Mouse (Mus musculus) cerebellum, adult 2 months (tissue): Measurements from ENCODE around the gene Shb. TPM values are rescaled to one million over a fixed set of nuclear protein-coding genes. Genes with fewer than 3 reads are reported as not detected.

Source experiments
- DNase-seq, 2 experiments: peaks; one replicate each; pipeline ENCODE4 v3.0.0; 2021
- H3K27ac ChIP-seq: fragments of 200-500 bp; 2 replicates; pipeline ENCODE4 v1.5.1; 2012; ENCODE audit warnings: low read length, control low read depth, inconsistent platforms; ENCODE audit not compliant: insufficient read depth
- H3K27me3 ChIP-seq: fragments of 200-500 bp; 2 replicates; pipeline ENCODE4 v1.6.1; 2012; ENCODE audit warnings: inconsistent platforms, mild to moderate bottlenecking, low read length, moderate library complexity; ENCODE audit not compliant: control insufficient read depth, insufficient read depth
- H3K4me1 ChIP-seq: fragments of 200-500 bp; 2 replicates; pipeline ENCODE4 v1.6.1; 2011; ENCODE audit warnings: low read length; ENCODE audit not compliant: control insufficient read depth, insufficient read depth
- H3K4me3 ChIP-seq: fragments of 200-500 bp; replicated peaks from 2 replicates; pipeline ENCODE3; 2011; ENCODE audit warnings: mild to moderate bottlenecking, low read depth, low read length, control low read depth; ENCODE audit not compliant: insufficient read depth
- CTCF ChIP-seq: fragments of 200-500 bp; IDR thresholded peaks from 2 replicates; pipeline ENCODE4 v1.5.1; 2011; ENCODE audit warnings: low read depth, mild to moderate bottlenecking, control low read depth, low read length, moderate library complexity, borderline replicate concordance; ENCODE audit not compliant: insufficient read depth
- POLR2A ChIP-seq: fragments of 200-500 bp; IDR thresholded peaks from 2 replicates; pipeline ENCODE4 v1.6.1; 2011; ENCODE audit warnings: low read length, control low read depth, borderline replicate concordance; ENCODE audit not compliant: insufficient read depth
- WGBS: fragments of 180-500 bp; shearing (Covaris S2); methylation state at CpG from one replicate; pipeline ENCODE4 v1.1.7; 2018; 5-methylcytosine and 5-hydroxymethylcytosine counted together
- polyA plus RNA-seq: library from polyadenylated mRNA; depleted of rRNA; stranded (reverse); fragments of >200 nt; gene quantifications from 2 replicates; pipeline ENCODE4 v1.2.3, GENCODE M21; 2012

Gene Shb
- polyA plus RNA-seq, 1 experiment = 8.3 TPM

DNA sequence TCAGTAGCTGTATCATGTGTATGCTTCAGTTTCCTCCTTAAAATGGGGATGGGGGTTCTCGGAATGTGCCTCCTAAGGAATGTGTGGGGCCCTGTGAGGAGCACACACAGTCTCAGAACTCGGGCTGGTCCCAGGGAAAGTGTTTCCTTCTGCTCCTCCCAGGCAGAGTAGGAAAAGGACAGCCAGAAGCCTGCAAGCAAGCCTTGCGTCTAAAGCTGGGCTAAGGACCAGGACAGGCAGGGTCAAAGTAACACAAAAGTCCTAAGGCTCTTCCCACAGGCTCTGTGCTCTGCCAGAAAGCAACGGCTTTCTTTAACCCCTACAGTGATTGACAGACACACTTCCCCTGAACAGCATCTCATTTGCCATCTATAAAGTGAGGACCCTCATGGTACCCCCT, 14.9 kb downstream of the Shb start:
- Histone ChIP-seq H3K27ac (no peak overlapping the region), H3K27me3 (no peaks in the 10 kb centered on the region; the same call in 1 of the 2 replicates), H3K4me1 (peaks cover 6% of the 10 kb centered on the region; the same call in 1 of the 2 replicates), H3K4me3 (no peak overlapping the region)
- DNase-seq = no peak
- WGBS = 65% methylated on average over 4 of the region's 4 CpGs
- TF ChIP-seq CTCF = no peak
- TF ChIP-seq POLR2A = no peak

DNA sequence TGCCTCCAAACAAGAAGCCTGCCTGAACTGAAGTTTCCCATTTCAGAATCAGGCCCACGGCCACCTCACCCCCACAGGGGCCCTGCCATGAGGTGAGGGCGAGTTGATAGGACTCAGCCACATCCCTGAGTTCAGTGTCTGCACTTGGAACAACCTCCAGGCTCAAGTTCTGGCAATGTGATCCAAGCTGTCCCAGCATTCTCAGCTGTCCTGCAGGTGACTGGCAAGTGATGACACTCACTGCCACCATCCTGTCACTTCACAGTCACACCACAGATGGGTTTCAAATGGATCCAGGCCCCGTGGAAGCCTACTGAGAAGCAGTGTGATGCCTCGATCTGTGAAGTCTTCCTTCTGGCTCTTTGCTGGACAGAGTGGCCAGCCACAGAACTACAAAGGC, 16.4 kb downstream of the Shb start:
- peaks cover 6% of the 10 kb centered on the region; the same call in 1 of the 2 replicates for H3K4me1 ChIP-seq
- H3K27ac ChIP-seq = no peak overlapping the region
- no peaks in the 10 kb centered on the region; the same call in 1 of the 2 replicates for H3K27me3 ChIP-seq
- H3K4me3 ChIP-seq = no peak overlapping the region
- no peak for DNase-seq
- WGBS = 49% methylated on average over 4 of the region's 4 CpGs
- TF ChIP-seq POLR2A = no peak
- TF ChIP-seq CTCF = no peak

DNA sequence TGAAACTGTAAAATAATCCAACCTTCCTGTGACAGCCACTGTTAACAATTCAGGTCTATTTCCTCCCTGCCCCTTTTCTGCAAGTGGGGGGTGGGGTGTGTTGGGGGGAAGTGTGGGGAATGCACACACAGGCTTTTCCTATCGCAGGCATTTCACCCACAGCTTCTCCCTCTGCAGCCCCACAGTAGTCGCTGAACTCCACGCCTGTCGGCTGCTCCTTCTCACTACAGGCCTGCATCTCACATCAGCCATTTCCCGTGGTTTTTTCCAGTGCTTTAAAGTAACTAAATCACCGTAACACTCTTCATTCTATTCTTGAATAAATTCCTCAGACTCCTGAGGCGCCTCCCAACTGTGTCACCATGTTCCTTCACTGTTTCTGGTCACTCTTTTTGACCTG, 17.9 kb downstream of the Shb start:
- 84% methylated on average over 7 of the region's 7 CpGs for WGBS
- peaks cover 8% of the 10 kb centered on the region for H3K4me1 ChIP-seq
- no peak overlapping the region for H3K4me3 ChIP-seq
- no peak for DNase-seq
- H3K27me3 ChIP-seq = no peaks in the 10 kb centered on the region; the same call in 1 of the 2 replicates
- TF ChIP-seq CTCF = no peak
- TF ChIP-seq POLR2A = no peak
- no peak overlapping the region for H3K27ac ChIP-seq

DNA sequence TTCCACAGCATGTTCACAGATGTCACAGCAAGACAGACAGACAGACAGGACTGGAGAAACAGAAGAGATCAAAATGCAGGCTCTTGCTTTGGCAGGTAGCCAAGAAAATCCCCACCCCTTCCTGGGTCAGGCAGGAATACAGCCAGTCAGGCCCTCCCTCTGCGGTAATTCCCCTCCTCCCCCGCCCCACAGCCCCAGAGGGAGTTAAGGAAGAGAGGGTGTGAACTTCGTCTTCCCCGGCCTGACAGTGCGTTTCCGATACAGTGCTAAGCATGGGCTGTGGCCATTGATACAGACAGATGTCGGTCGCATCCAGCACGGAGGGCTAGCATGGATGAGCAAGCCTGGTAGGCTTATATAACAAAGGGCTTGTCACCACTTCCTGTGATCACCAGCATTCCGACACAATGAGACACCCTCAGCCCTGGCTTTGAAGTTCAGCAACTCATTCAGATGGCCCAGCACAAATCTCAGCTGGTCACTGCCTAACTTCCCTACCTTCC, 18.4 kb downstream of the Shb start:
- peaks cover 9% of the 10 kb centered on the region for H3K4me1 ChIP-seq
- TF ChIP-seq POLR2A (no peak), CTCF (no peak)
- no peak overlapping the region for H3K27ac ChIP-seq
- no peak overlapping the region for H3K4me3 ChIP-seq
- no peaks in the 10 kb centered on the region; the same call in 1 of the 2 replicates for H3K27me3 ChIP-seq
- 51% methylated on average over 10 of the region's 10 CpGs for WGBS
- no peak for DNase-seq

GRCm38 (mm10) chr4:45513340-45513739, 18.9 kb downstream of the Shb start:
- peaks cover 9% of the 10 kb centered on the region for H3K4me1 ChIP-seq
- H3K27ac ChIP-seq = no peak overlapping the region
- no peak overlapping the region for H3K4me3 ChIP-seq
- WGBS = 93% methylated on average over 2 of the region's 2 CpGs
- TF ChIP-seq POLR2A (no peak), CTCF (no peak)
- no peak for DNase-seq
- H3K27me3 ChIP-seq = no peaks in the 10 kb centered on the region; the same call in 1 of the 2 replicates

- no peak overlapping the region for H3K27ac ChIP-seq
- 56% methylated on average over 6 of the region's 6 CpGs for WGBS
- H3K27me3 ChIP-seq = no peaks in the 10 kb centered on the region; the same call in 1 of the 2 replicates
- H3K4me3 ChIP-seq = no peak overlapping the region
- no peak for DNase-seq
- peaks cover 3% of the 10 kb centered on the region; the same call in 1 of the 2 replicates for H3K4me1 ChIP-seq
- TF ChIP-seq CTCF = no peak
- no peak for TF ChIP-seq POLR2A
These were observed 22.1 kb downstream of the Shb start for GRCm38 (mm10) chr4:45510163-45510562.

- H3K27ac ChIP-seq = no peak overlapping the region
- H3K4me3 ChIP-seq = no peak overlapping the region
These were observed 22.9 kb downstream of the Shb start for GRCm38 (mm10) chr4:45509416-45509815.

GRCm38 (mm10) chr4:45508469-45508868, 23.8 kb downstream of the Shb start:
- TF ChIP-seq POLR2A (no peak), CTCF (no peak)
- Histone ChIP-seq H3K27me3 (no peaks in the 10 kb centered on the region; the same call in 1 of the 2 replicates), H3K4me3 (no peak overlapping the region), H3K27ac (no peak overlapping the region), H3K4me1 (peaks cover 3% of the 10 kb centered on the region; the same call in 1 of the 2 replicates)
- DNase-seq = no peak
- WGBS = 93% methylated on average over 6 of the region's 6 CpGs

More at GRCm38 (mm10) chr4:45509416-45509815, 22.9 kb downstream of the Shb start:
- H3K4me1 ChIP-seq = peaks cover 3% of the 10 kb centered on the region; the same call in 1 of the 2 replicates
- peak; percentile 21 to 23 for DNase-seq
- TF ChIP-seq CTCF = no peak
- TF ChIP-seq POLR2A = no peak
- WGBS = 56% methylated on average over 4 of the region's 4 CpGs
- H3K27me3 ChIP-seq = no peaks in the 10 kb centered on the region; the same call in 1 of the 2 replicates
